Mouse (Mus musculus) MEL (cell line): ENCODE data around the gene Psmd2. TPM values are rescaled to one million over a fixed set of nuclear protein-coding genes. Genes with fewer than 3 reads are reported as not detected.

Source experiments
- DNase-seq: peaks from one replicate; pipeline ENCODE4 v3.0.0; 2011; ENCODE audit warnings: low read depth, low spot score
- H3K27ac ChIP-seq: 2 replicates; pipeline ENCODE4 v1.5.1; 2012; ENCODE audit warnings: low read depth, mild to moderate bottlenecking, control low read depth, low read length, moderate library complexity; ENCODE audit not compliant: control insufficient read depth
- H3K27me3 ChIP-seq, 2 experiments: fragments of 150-350 bp in 1 of 2; sonication (generic) in 1 of 2; 2 replicates each; pipeline ENCODE4 v1.6.1; 2012; ENCODE audit warnings: low read length in 2 of 2, mild to moderate bottlenecking in 2 of 2, improper control_type of control experiment in 1 of 2, moderate library complexity in 1 of 2; ENCODE audit not compliant: insufficient read depth in 2 of 2, control insufficient read depth in 1 of 2
- H3K36me3 ChIP-seq, 2 experiments: 2 replicates each; pipeline ENCODE4 v1.6.1; 2012 to 2014; ENCODE audit warnings: low read length in 2 of 2, improper control_type of control experiment in 1 of 2, inconsistent platforms in 1 of 2, mild to moderate bottlenecking in 1 of 2; ENCODE audit not compliant: insufficient read depth in 2 of 2, control insufficient read depth in 1 of 2
- H3K4me1 ChIP-seq, 2 experiments: fragments of 150-350 bp in 1 of 2; sonication (generic) in 1 of 2; 2 replicates each; pipeline ENCODE4 v1.6.1; 2012; ENCODE audit warnings: low read length in 2 of 2, improper control_type of control experiment in 1 of 2, mild to moderate bottlenecking in 1 of 2; ENCODE audit not compliant: insufficient read depth in 2 of 2, control insufficient read depth in 1 of 2
- H3K4me3 ChIP-seq, 2 experiments: fragments of 150-350 bp in 1 of 2; sonication (generic) in 1 of 2; 2 replicates each; pipeline ENCODE4 v1.5.1; 2012; ENCODE audit warnings: low read depth in 2 of 2, low read length in 2 of 2, mild to moderate bottlenecking in 2 of 2, moderate library complexity in 2 of 2, control low read depth in 1 of 2, improper control_type of control experiment in 1 of 2; ENCODE audit not compliant: control insufficient read depth in 1 of 2, insufficient read depth in 1 of 2
- H3K79me2 ChIP-seq: 2 replicates; pipeline ENCODE4 v1.6.1; 2012; ENCODE audit warnings: mild to moderate bottlenecking, low read length, moderate library complexity; ENCODE audit not compliant: control insufficient read depth, poor library complexity, insufficient read depth
- H3K9ac ChIP-seq: 2 replicates; pipeline ENCODE4 v1.6.1; 2012; ENCODE audit warnings: low read depth, mild to moderate bottlenecking, control low read depth, low read length, moderate library complexity; ENCODE audit not compliant: control insufficient read depth, poor library complexity, severe bottlenecking
- H3K9me3 ChIP-seq: fragments of 150-350 bp; sonication (generic); replicated peaks from 2 replicates; pipeline ENCODE4 v1.6.1; 2012; ENCODE audit warnings: mild to moderate bottlenecking, low read length, improper control_type of control experiment, moderate library complexity; ENCODE audit not compliant: insufficient read depth
- BHLHE40 ChIP-seq: IDR thresholded peaks from 2 replicates; pipeline ENCODE4 v1.6.1; 2012; ENCODE audit warnings: low read depth, mild to moderate bottlenecking, inconsistent platforms, low read length, improper control_type of control experiment, borderline replicate concordance
- CHD2 ChIP-seq: IDR thresholded peaks from 2 replicates; pipeline ENCODE4 v1.6.1; 2011; ENCODE audit warnings: low read length, improper control_type of control experiment
- EP300 ChIP-seq, 2 experiments: IDR thresholded peaks; 2 replicates each; pipeline ENCODE4 v1.6.1; 2011; ENCODE audit warnings: improper control_type of control experiment in 2 of 2, low read length in 2 of 2, low read depth in 1 of 2, mild to moderate bottlenecking in 1 of 2
- ETS1 ChIP-seq: IDR thresholded peaks from 2 replicates; pipeline ENCODE4 v1.6.1; 2012; ENCODE audit warnings: low read depth, mild to moderate bottlenecking, inconsistent platforms, low read length, improper control_type of control experiment, moderate library complexity
- GATA1 ChIP-seq: IDR thresholded peaks from 2 replicates; pipeline ENCODE4 v1.6.1; 2011; ENCODE audit warnings: low read depth, low read length, improper control_type of control experiment
- JUND ChIP-seq: IDR thresholded peaks from 2 replicates; pipeline ENCODE4 v1.6.1; 2011; ENCODE audit warnings: low read depth, mild to moderate bottlenecking, improper control_type of control experiment, low read length
- KAT2A ChIP-seq: conservative IDR thresholded peaks from 2 replicates; pipeline ENCODE4 v1.6.1; 2012; ENCODE audit warnings: low read depth, low read length, improper control_type of control experiment, inconsistent platforms
- MAFK ChIP-seq: IDR thresholded peaks from 2 replicates; pipeline ENCODE4 v1.6.1; 2011; ENCODE audit warnings: low read depth, mild to moderate bottlenecking, low read length, improper control_type of control experiment, borderline replicate concordance
- MAX ChIP-seq: IDR thresholded peaks from 2 replicates; pipeline ENCODE4 v1.6.1; 2011; ENCODE audit warnings: low read length, improper control_type of control experiment
- MXI1 ChIP-seq: IDR thresholded peaks from 2 replicates; pipeline ENCODE4 v1.6.1; 2011; ENCODE audit warnings: mild to moderate bottlenecking, low read depth, low read length, improper control_type of control experiment
- MYB ChIP-seq: IDR thresholded peaks from 2 replicates; pipeline ENCODE4 v1.6.1; 2011; ENCODE audit warnings: mild to moderate bottlenecking, low read depth, low read length, improper control_type of control experiment
- MYC ChIP-seq: IDR thresholded peaks from 2 replicates; pipeline ENCODE4 v1.6.1; 2011; ENCODE audit warnings: low read depth, mild to moderate bottlenecking, low read length, improper control_type of control experiment, moderate library complexity
- NELFE ChIP-seq: IDR thresholded peaks from 2 replicates; pipeline ENCODE4 v1.6.1; 2011; ENCODE audit warnings: low read depth, low read length, improper control_type of control experiment
- POLR2A ChIP-seq, 2 experiments: IDR thresholded peaks; 2 replicates each; pipeline ENCODE4 v1.6.1; 2011 to 2012; ENCODE audit warnings: low read length in 2 of 2, mild to moderate bottlenecking in 2 of 2, control low read depth in 1 of 2, improper control_type of control experiment in 1 of 2, low read depth in 1 of 2, moderate library complexity in 1 of 2; ENCODE audit not compliant: control insufficient read depth in 1 of 2, insufficient read depth in 1 of 2, poor library complexity in 1 of 2
- POLR2AphosphoS5 ChIP-seq: IDR thresholded peaks from 2 replicates; pipeline ENCODE4 v1.6.1; 2012; ENCODE audit warnings: low read depth, borderline replicate concordance, mild to moderate bottlenecking, inconsistent platforms, low read length, moderate library complexity, mixed read lengths
- RCOR1 ChIP-seq: IDR thresholded peaks from 2 replicates; pipeline ENCODE4 v1.6.1; 2012; ENCODE audit warnings: low read depth, mild to moderate bottlenecking, inconsistent platforms, low read length, improper control_type of control experiment
- SIN3A ChIP-seq: IDR thresholded peaks from 2 replicates; pipeline ENCODE4 v1.6.1; 2012; ENCODE audit warnings: low read length, improper control_type of control experiment, inconsistent platforms
- TAL1 ChIP-seq: IDR thresholded peaks from 2 replicates; pipeline ENCODE4 v1.6.1; 2012; ENCODE audit warnings: mild to moderate bottlenecking, inconsistent platforms, low read length, moderate library complexity, mixed read lengths
- TBP ChIP-seq: IDR thresholded peaks from 2 replicates; pipeline ENCODE4 v1.8.0; 2011; ENCODE audit warnings: low read depth, low read length, improper control_type of control experiment
- TCF12 ChIP-seq: IDR thresholded peaks from 2 replicates; pipeline ENCODE4 v1.6.1; 2014; ENCODE audit warnings: low read depth, mild to moderate bottlenecking, inconsistent platforms, low read length, improper control_type of control experiment, moderate library complexity
- UBTF ChIP-seq: IDR thresholded peaks from 2 replicates; pipeline ENCODE4 v1.6.1; 2012; ENCODE audit warnings: low read depth, mild to moderate bottlenecking, inconsistent platforms, low read length, improper control_type of control experiment, moderate library complexity, borderline replicate concordance; ENCODE audit not compliant: insufficient read depth
- USF1 ChIP-seq: IDR thresholded peaks from 2 replicates; pipeline ENCODE4 v1.6.1; 2014; ENCODE audit warnings: low read depth, mild to moderate bottlenecking, inconsistent platforms, low read length, improper control_type of control experiment, moderate library complexity
- ZC3H11A ChIP-seq: IDR thresholded peaks from 2 replicates; pipeline ENCODE4 v1.6.1; 2012; ENCODE audit warnings: low read depth, mild to moderate bottlenecking, inconsistent platforms, low read length, improper control_type of control experiment
- ZMIZ1 ChIP-seq: IDR thresholded peaks from 2 replicates; pipeline ENCODE4 v1.6.1; 2012; ENCODE audit warnings: low read depth, mild to moderate bottlenecking, inconsistent platforms, low read length, improper control_type of control experiment, moderate library complexity
- ZNF384 ChIP-seq: IDR thresholded peaks from 2 replicates; pipeline ENCODE4 v1.6.1; 2012; ENCODE audit warnings: low read depth, mild to moderate bottlenecking, inconsistent platforms, low read length, improper control_type of control experiment
- polyA plus RNA-seq, 2 experiments: library from polyadenylated mRNA; stranded (reverse) in 1 of 2; unstranded in 1 of 2; fragments of >175 nt in 1 of 2; fragments of >200 nt in 1 of 2; gene quantifications; 2 replicates each; pipeline versions ENCODE4 v1.2.1 to v1.2.4; 2012; ENCODE audit warnings: low replicate concordance in 2 of 2, low read depth in 1 of 2; ENCODE audit not compliant: insufficient read length in 2 of 2, insufficient read depth in 1 of 2, missing spikeins in 1 of 2
- total RNA-seq: library from RNA; depleted of rRNA; stranded (reverse); fragments of 300-350 nt; gene quantifications from 2 replicates; pipeline ENCODE4 v1.2.3, GENCODE M21; 2012

Gene Psmd2
- total and polyA plus RNA-seq, 3 experiments: 81.9 to 432 (median 262) TPM

DNA sequence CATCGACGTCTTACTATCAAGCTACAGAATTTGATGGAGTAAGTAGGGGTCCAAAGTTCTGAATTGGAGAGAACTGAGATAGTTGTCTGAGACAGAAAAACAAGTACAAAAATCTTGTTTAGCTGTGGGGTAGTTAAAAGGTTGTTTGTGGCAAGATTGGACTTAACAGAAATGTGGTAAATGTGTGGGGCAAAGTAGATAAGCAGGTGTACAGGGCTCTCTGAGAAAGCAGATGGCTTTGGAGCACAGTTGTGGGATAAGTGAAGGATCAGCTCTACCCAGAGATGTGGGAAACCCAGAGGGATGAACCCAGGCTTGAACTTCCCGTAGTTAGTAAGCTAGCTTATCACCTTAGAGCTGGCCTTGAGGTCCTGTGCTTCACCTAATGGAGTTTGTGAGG lies 39.3 kb downstream of the Psmd2 start:
- DNase-seq: peak; percentile 50
- Histone ChIP-seq H3K9ac (no peak overlapping the region), H3K4me3 (no peak overlapping the region), H3K4me1 (no peaks in the 10 kb centered on the region), H3K9me3 (no peaks in the 10 kb centered on the region), H3K36me3 (peaks cover 5 to 26% of the 10 kb centered on the region in 2 experiments; a peak in 3 of 4 replicates)
- peak; percentile 52 to 56; a peak in 2 of 4 replicates for TF ChIP-seq EP300 (IDR thresholded peaks at IDR 0.05; ENCODE audit: low read depth in 1 of 2, low read length in 2 of 2)
- TF ChIP-seq POLR2AphosphoS5: no peak
- TF ChIP-seq CHD2: no peak
- TF ChIP-seq TCF12: peak; percentile 82
- TF ChIP-seq BHLHE40: no peak
- peak in 1 of 2 experiments; percentile 48; a peak in 1 of 4 replicates for TF ChIP-seq POLR2A (IDR thresholded peaks at IDR 0.05; ENCODE audit: control insufficient read depth in 1 of 2, insufficient read depth in 1 of 2, low read depth in 1 of 2, low read length in 2 of 2, poor library complexity in 1 of 2)
- peak; percentile 23; the same call in 1 of the 2 replicates for TF ChIP-seq MXI1
- TF ChIP-seq TAL1: peak; percentile 61
- 0 out of 2 replicates have a peak, but pooled peaks have one; percentile 21 for TF ChIP-seq ZMIZ1
- TF ChIP-seq ZNF384: no peak
- TF ChIP-seq MAFK: no peak
- TF ChIP-seq JUND: no peak
- TF ChIP-seq GATA1: peak; percentile 17; the same call in 1 of the 2 replicates
- no peak for TF ChIP-seq TBP
- no peak for TF ChIP-seq KAT2A
- peak; percentile 47; the same call in 1 of the 2 replicates for TF ChIP-seq MYB
- TF ChIP-seq ZC3H11A: no peak
- no peak for TF ChIP-seq SIN3A
- no peak for TF ChIP-seq UBTF
- no peak for TF ChIP-seq NELFE
- no peak for TF ChIP-seq MYC
- no peak for TF ChIP-seq MAX
- TF ChIP-seq RCOR1: peak; percentile 51
- TF ChIP-seq USF1: no peak
- TF ChIP-seq ETS1: peak; percentile 36; the same call in 1 of the 2 replicates
- TF ChIP-seq, all 39 proteins: peak for 10
- Histone ChIP-seq H3K79me2 (no peaks in the 10 kb centered on the region), H3K27ac (no peak overlapping the region), H3K27me3 (no peaks in the 10 kb centered on the region)
